Mouse (Mus musculus) midbrain, embryonic 14.5 days (tissue): ENCODE measurements around the gene Phyhd1. TPM values are rescaled to one million over a fixed set of nuclear protein-coding genes. Genes with fewer than 3 reads are reported as not detected.

Experiments used
- ATAC-seq: fragments of 200-750 bp; cut with Nextera tagmentation; 2 replicates; pipeline ENCODE4 v1.8.0; 2017; ENCODE audit warnings: moderate number of reproducible peaks, moderate library complexity; ENCODE audit not compliant: low FRiP score, low TSS enrichment
- DNase-seq: peaks from one replicate; pipeline ENCODE4 v3.0.0-alpha.2; 2015
- H3K27ac ChIP-seq: fragments of 300-500 bp; sonication (generic); replicated peaks from 2 replicates; pipeline ENCODE4 v1.5.1; 2014; ENCODE audit warnings: mild to moderate bottlenecking, low read depth, low read length, moderate library complexity
- H3K27me3 ChIP-seq: fragments of 300-500 bp; sonication (generic); 2 replicates; pipeline ENCODE4 v1.6.1; 2014; ENCODE audit warnings: low read length, control low read depth, mixed read lengths; ENCODE audit not compliant: control insufficient read depth, insufficient read depth
- H3K36me3 ChIP-seq: fragments of 300-500 bp; sonication (generic); 2 replicates; pipeline ENCODE4 v1.6.1; 2014; ENCODE audit warnings: low read length, control low read depth; ENCODE audit not compliant: control insufficient read depth, insufficient read depth
- H3K4me1 ChIP-seq: fragments of 300-500 bp; sonication (generic); 2 replicates; pipeline ENCODE4 v1.6.1; 2014; ENCODE audit warnings: mild to moderate bottlenecking, antibody characterized with exemption, low read length, control low read depth; ENCODE audit not compliant: control insufficient read depth, insufficient read depth
- H3K4me2 ChIP-seq: fragments of 300-500 bp; sonication (generic); 2 replicates; pipeline ENCODE4 v1.6.1; 2014; ENCODE audit warnings: mild to moderate bottlenecking, low read length, moderate library complexity
- H3K4me3 ChIP-seq: fragments of 300-500 bp; sonication (generic); replicated peaks from 2 replicates; pipeline ENCODE4 v1.5.1; 2014; ENCODE audit warnings: low read depth, low read length
- H3K9ac ChIP-seq: fragments of 300-500 bp; sonication (generic); replicated peaks from 2 replicates; pipeline ENCODE4 v1.6.1; 2014; ENCODE audit warnings: mild to moderate bottlenecking, low read length, moderate library complexity
- H3K9me3 ChIP-seq: fragments of 300-500 bp; sonication (generic); 2 replicates; pipeline ENCODE4 v1.6.1; 2016; ENCODE audit warnings: low read length, control low read depth, mixed read lengths; ENCODE audit not compliant: control insufficient read depth
- WGBS: fragments of 180-500 bp; shearing (Covaris S2); extraction: QIAGEN DNeasy Blood & Tissue Kit; methylation state at CpG from one replicate; pipeline ENCODE4 v1.1.7; 2014; 5-methylcytosine and 5-hydroxymethylcytosine counted together
- polyA plus RNA-seq: library from polyadenylated mRNA; unstranded; fragments of >200 nt; fragmentation: Nextera tagmentation; extraction: Ambion mirVana; gene quantifications from 2 replicates; pipeline ENCODE4 v1.2.1, GENCODE M21; 2014

Phyhd1 gene
- polyA plus RNA-seq, 1 experiment from 2014 or later: 4.9 TPM

- WGBS: 94% methylated on average over 2 of the region's 2 CpGs
- Histone ChIP-seq H3K27me3 (no peaks in the 10 kb centered on the region), H3K9me3 (no peaks in the 10 kb centered on the region), H3K9ac (no peak overlapping the region), H3K27ac (no peak overlapping the region), H3K4me1 (0 out of 2 replicates have a peak, but pooled peaks cover 12% of the 10 kb centered on the region), H3K4me3 (no peak overlapping the region), H3K4me2 (no peak overlapping the region), H3K36me3 (peaks cover 32% of the 10 kb centered on the region)
- DNase-seq (no peak), ATAC-seq (no peak)
Observed at GRCm38 (mm10) chr2:30267466-30267865, 1.5 kb downstream of the Phyhd1 start.

GRCm38 (mm10) chr2:30268371-30268770, 2.4 kb downstream of the Phyhd1 start:
- Histone ChIP-seq H3K4me2 (no peak overlapping the region), H3K9ac (no peak overlapping the region), H3K9me3 (no peaks in the 10 kb centered on the region), H3K36me3 (peaks cover 28% of the 10 kb centered on the region), H3K4me3 (no peak overlapping the region), H3K27ac (no peak overlapping the region), H3K27me3 (no peaks in the 10 kb centered on the region), H3K4me1 (0 out of 2 replicates have a peak, but pooled peaks cover 12% of the 10 kb centered on the region)
- WGBS: 61% methylated on average over 4 of the region's 4 CpGs
- DNase-seq: no peak
- no peak for ATAC-seq

- DNase-seq (no peak), ATAC-seq (no peak)
- H3K9ac ChIP-seq: no peak overlapping the region
- H3K4me1 ChIP-seq: 0 out of 2 replicates have a peak, but pooled peaks cover 12% of the 10 kb centered on the region
- no peak overlapping the region for H3K4me3 ChIP-seq
- 92% methylated on average over 17 of the region's 17 CpGs for WGBS
- H3K27ac ChIP-seq: no peak overlapping the region
- no peak overlapping the region for H3K4me2 ChIP-seq
- peaks cover 18% of the 10 kb centered on the region for H3K36me3 ChIP-seq
- no peaks in the 10 kb centered on the region for H3K9me3 ChIP-seq
- H3K27me3 ChIP-seq: no peaks in the 10 kb centered on the region
Observed at GRCm38 (mm10) chr2:30269241-30269990, 3.4 kb downstream of the Phyhd1 start.

- Histone ChIP-seq H3K9ac (no peak overlapping the region), H3K4me1 (0 out of 2 replicates have a peak, but pooled peaks cover 12% of the 10 kb centered on the region), H3K4me3 (no peak overlapping the region), H3K4me2 (no peak overlapping the region), H3K36me3 (peaks cover 18% of the 10 kb centered on the region), H3K27me3 (no peaks in the 10 kb centered on the region), H3K27ac (no peak overlapping the region), H3K9me3 (no peaks in the 10 kb centered on the region)
- WGBS: 85% methylated on average over 1 of the region's 1 CpGs
- DNase-seq (peak; percentile 86), ATAC-seq (no peak; the same call in 1 of the 2 replicates)
Observed at GRCm38 (mm10) chr2:30270134-30270533, 4.1 kb downstream of the Phyhd1 start.

- 96% methylated on average over 11 of the region's 11 CpGs for WGBS
- H3K27ac ChIP-seq: no peak within 1 kb of the TSS
- no peak within 1 kb of the TSS for H3K9ac ChIP-seq
- peaks cover 13% of the 10 kb centered on the region for H3K36me3 ChIP-seq
- H3K4me2 ChIP-seq: no peak within 1 kb of the TSS
- no peak for ATAC-seq
- no peaks in the 10 kb centered on the region for H3K27me3 ChIP-seq
- peaks cover 10% of the 10 kb centered on the region; the same call in 1 of the 2 replicates for H3K4me1 ChIP-seq
- DNase-seq: no peak
- H3K9me3 ChIP-seq: no peaks in the 10 kb centered on the region
- H3K4me3 ChIP-seq: no peak within 1 kb of the TSS
Observed at GRCm38 (mm10) chr2:30280743-30281142, 14.7 kb downstream of the Phyhd1 start, which contains the start of gene Gm28038. Gm28038 (plus strand) TSS chr2:30281043.

GRCm38 (mm10) chr2:30281651-30282050, 15.6 kb downstream of the Phyhd1 start:
- DNase-seq (no peak), ATAC-seq (no peak)
- 86% methylated on average over 3 of the region's 3 CpGs for WGBS
- Histone ChIP-seq H3K27ac (no peak overlapping the region), H3K9me3 (no peaks in the 10 kb centered on the region), H3K36me3 (peaks cover 13% of the 10 kb centered on the region), H3K4me2 (no peak overlapping the region), H3K4me3 (no peak overlapping the region), H3K9ac (no peak overlapping the region), H3K27me3 (no peaks in the 10 kb centered on the region), H3K4me1 (peaks cover 10% of the 10 kb centered on the region; the same call in 1 of the 2 replicates)

GRCm38 (mm10) chr2:30283193-30283592, 17.2 kb downstream of the Phyhd1 start:
- no peak overlapping the region for H3K27ac ChIP-seq
- peaks cover 6% of the 10 kb centered on the region for H3K36me3 ChIP-seq
- H3K9ac ChIP-seq: no peak overlapping the region
- H3K4me2 ChIP-seq: no peak overlapping the region
- no peaks in the 10 kb centered on the region for H3K27me3 ChIP-seq
- peaks cover 21% of the 10 kb centered on the region for H3K4me1 ChIP-seq
- no peaks in the 10 kb centered on the region for H3K9me3 ChIP-seq
- ATAC-seq: no peak
- no peak overlapping the region for H3K4me3 ChIP-seq
- no peak for DNase-seq
- 83% methylated on average over 2 of the region's 2 CpGs for WGBS

GRCm38 (mm10) chr2:30285004-30285403, 19.0 kb downstream of the Phyhd1 start:
- no peaks in the 10 kb centered on the region for H3K27me3 ChIP-seq
- DNase-seq (no peak), ATAC-seq (no peak)
- H3K36me3 ChIP-seq: peaks cover 6% of the 10 kb centered on the region
- no peak overlapping the region for H3K27ac ChIP-seq
- H3K4me2 ChIP-seq: peak overlapping the region; percentile 91
- peaks cover 21% of the 10 kb centered on the region for H3K4me1 ChIP-seq
- no peak overlapping the region; the same call in 1 of the 2 replicates for H3K9ac ChIP-seq
- H3K9me3 ChIP-seq: no peaks in the 10 kb centered on the region
- H3K4me3 ChIP-seq: peak overlapping the region; percentile 92; the same call in 1 of the 2 replicates
- 93% methylated on average over 5 of the region's 5 CpGs for WGBS
